Mouse (Mus musculus) midbrain, embryonic 14.5 days (tissue): Measurements from ENCODE around the gene Ror2. TPM values are rescaled to one million over a fixed set of nuclear protein-coding genes. Genes with fewer than 3 reads are reported as not detected.

Experiments
- ATAC-seq: fragments of 200-750 bp; cut with Nextera tagmentation; 2 replicates; pipeline ENCODE4 v1.8.0; 2017; ENCODE audit warnings: moderate number of reproducible peaks, moderate library complexity; ENCODE audit not compliant: low FRiP score, low TSS enrichment
- DNase-seq: peaks from one replicate; pipeline ENCODE4 v3.0.0-alpha.2; 2015
- H3K27ac ChIP-seq: fragments of 300-500 bp; sonication (generic); replicated peaks from 2 replicates; pipeline ENCODE4 v1.5.1; 2014; ENCODE audit warnings: mild to moderate bottlenecking, low read depth, low read length, moderate library complexity
- H3K27me3 ChIP-seq: fragments of 300-500 bp; sonication (generic); 2 replicates; pipeline ENCODE4 v1.6.1; 2014; ENCODE audit warnings: low read length, control low read depth, mixed read lengths; ENCODE audit not compliant: control insufficient read depth, insufficient read depth
- H3K36me3 ChIP-seq: fragments of 300-500 bp; sonication (generic); 2 replicates; pipeline ENCODE4 v1.6.1; 2014; ENCODE audit warnings: low read length, control low read depth; ENCODE audit not compliant: control insufficient read depth, insufficient read depth
- H3K4me1 ChIP-seq: fragments of 300-500 bp; sonication (generic); 2 replicates; pipeline ENCODE4 v1.6.1; 2014; ENCODE audit warnings: mild to moderate bottlenecking, antibody characterized with exemption, low read length, control low read depth; ENCODE audit not compliant: control insufficient read depth, insufficient read depth
- H3K4me2 ChIP-seq: fragments of 300-500 bp; sonication (generic); 2 replicates; pipeline ENCODE4 v1.6.1; 2014; ENCODE audit warnings: mild to moderate bottlenecking, low read length, moderate library complexity
- H3K4me3 ChIP-seq: fragments of 300-500 bp; sonication (generic); replicated peaks from 2 replicates; pipeline ENCODE4 v1.5.1; 2014; ENCODE audit warnings: low read depth, low read length
- H3K9ac ChIP-seq: fragments of 300-500 bp; sonication (generic); replicated peaks from 2 replicates; pipeline ENCODE4 v1.6.1; 2014; ENCODE audit warnings: mild to moderate bottlenecking, low read length, moderate library complexity
- H3K9me3 ChIP-seq: fragments of 300-500 bp; sonication (generic); 2 replicates; pipeline ENCODE4 v1.6.1; 2016; ENCODE audit warnings: low read length, control low read depth, mixed read lengths; ENCODE audit not compliant: control insufficient read depth
- WGBS: fragments of 180-500 bp; shearing (Covaris S2); extraction: QIAGEN DNeasy Blood & Tissue Kit; methylation state at CpG from one replicate; pipeline ENCODE4 v1.1.7; 2014; 5-methylcytosine and 5-hydroxymethylcytosine counted together
- polyA plus RNA-seq: library from polyadenylated mRNA; unstranded; fragments of >200 nt; fragmentation: Nextera tagmentation; extraction: Ambion mirVana; gene quantifications from 2 replicates; pipeline ENCODE4 v1.2.1, GENCODE M21; 2014

The Ror2 gene
- polyA plus RNA-seq, 1 experiment from 2014 or later: 3.2 TPM

GRCm38 (mm10) chr13:53081846-53082245, 204.1 kb downstream of the Ror2 start:
- no peak for DNase-seq
- WGBS: 80% methylated on average over 6 of the region's 6 CpGs
- H3K36me3 ChIP-seq: no peaks in the 10 kb centered on the region

GRCm38 (mm10) chr13:53077732-53078345, 208.1 kb downstream of the Ror2 start:
- H3K9ac ChIP-seq: no peak overlapping the region
- peak overlapping the region; percentile 19; the same call in 1 of the 2 replicates for H3K4me2 ChIP-seq
- DNase-seq: peak; percentile 64
- H3K36me3 ChIP-seq: no peaks in the 10 kb centered on the region
- H3K4me3 ChIP-seq: no peak overlapping the region
- peak overlapping the region; percentile 52 for H3K27ac ChIP-seq
- H3K4me1 ChIP-seq: peaks cover 12% of the 10 kb centered on the region
- H3K27me3 ChIP-seq: no peaks in the 10 kb centered on the region
- no peaks in the 10 kb centered on the region for H3K9me3 ChIP-seq
- WGBS: 29% methylated on average over 15 of the region's 15 CpGs
- peak; percentile 40; the same call in 1 of the 2 replicates for ATAC-seq

More at GRCm38 (mm10) chr13:53081846-53082245, 204.1 kb downstream of the Ror2 start:
- no peak overlapping the region for H3K27ac ChIP-seq
- H3K4me2 ChIP-seq: no peak overlapping the region
- H3K9ac ChIP-seq: no peak overlapping the region
- no peak overlapping the region for H3K4me3 ChIP-seq
- H3K4me1 ChIP-seq: peaks cover 12% of the 10 kb centered on the region
- no peaks in the 10 kb centered on the region for H3K27me3 ChIP-seq
- ATAC-seq: no peak
- H3K9me3 ChIP-seq: no peaks in the 10 kb centered on the region

- ATAC-seq (no peak; the same call in 1 of the 2 replicates), DNase-seq (peak; percentile 54)
- Histone ChIP-seq H3K27me3 (no peaks in the 10 kb centered on the region), H3K36me3 (no peaks in the 10 kb centered on the region), H3K9me3 (no peaks in the 10 kb centered on the region), H3K9ac (no peak overlapping the region), H3K27ac (no peak overlapping the region), H3K4me3 (no peak overlapping the region), H3K4me1 (peaks cover 12% of the 10 kb centered on the region), H3K4me2 (no peak overlapping the region)
- 43% methylated on average over 5 of the region's 5 CpGs for WGBS
These were observed 210.9 kb downstream of the Ror2 start for GRCm38 (mm10) chr13:53075006-53075405.

GRCm38 (mm10) chr13:53069076-53069690, 216.7 kb downstream of the Ror2 start:
- Histone ChIP-seq H3K36me3 (no peaks in the 10 kb centered on the region), H3K9ac (no peak overlapping the region), H3K9me3 (no peaks in the 10 kb centered on the region), H3K4me3 (no peak overlapping the region), H3K27me3 (no peaks in the 10 kb centered on the region), H3K27ac (no peak overlapping the region), H3K4me1 (no peaks in the 10 kb centered on the region), H3K4me2 (no peak overlapping the region)
- ATAC-seq (no peak), DNase-seq (no peak)
- 72% methylated on average over 22 of the region's 22 CpGs for whole genome bisulfite sequencing

GRCm38 (mm10) chr13:53068461-53068860, 217.5 kb downstream of the Ror2 start:
- no peaks in the 10 kb centered on the region for H3K36me3 ChIP-seq
- H3K9me3 ChIP-seq: no peaks in the 10 kb centered on the region
- DNase-seq (no peak), ATAC-seq (no peak)
- H3K27ac ChIP-seq: no peak overlapping the region
- H3K27me3 ChIP-seq: no peaks in the 10 kb centered on the region
- H3K4me3 ChIP-seq: no peak overlapping the region
- WGBS: 31% methylated on average over 8 of the region's 8 CpGs
- H3K4me1 ChIP-seq: no peaks in the 10 kb centered on the region
- H3K4me2 ChIP-seq: no peak overlapping the region
- H3K9ac ChIP-seq: no peak overlapping the region

GRCm38 (mm10) chr13:53067949-53068348, 218.0 kb downstream of the Ror2 start:
- DNase-seq (no peak), ATAC-seq (no peak)
- Histone ChIP-seq H3K4me1 (no peaks in the 10 kb centered on the region), H3K4me2 (no peak overlapping the region), H3K4me3 (no peak overlapping the region), H3K36me3 (no peaks in the 10 kb centered on the region), H3K27ac (no peak overlapping the region), H3K27me3 (no peaks in the 10 kb centered on the region), H3K9ac (no peak overlapping the region), H3K9me3 (no peaks in the 10 kb centered on the region)
- WGBS: 75% methylated on average over 11 of the region's 11 CpGs

DNA sequence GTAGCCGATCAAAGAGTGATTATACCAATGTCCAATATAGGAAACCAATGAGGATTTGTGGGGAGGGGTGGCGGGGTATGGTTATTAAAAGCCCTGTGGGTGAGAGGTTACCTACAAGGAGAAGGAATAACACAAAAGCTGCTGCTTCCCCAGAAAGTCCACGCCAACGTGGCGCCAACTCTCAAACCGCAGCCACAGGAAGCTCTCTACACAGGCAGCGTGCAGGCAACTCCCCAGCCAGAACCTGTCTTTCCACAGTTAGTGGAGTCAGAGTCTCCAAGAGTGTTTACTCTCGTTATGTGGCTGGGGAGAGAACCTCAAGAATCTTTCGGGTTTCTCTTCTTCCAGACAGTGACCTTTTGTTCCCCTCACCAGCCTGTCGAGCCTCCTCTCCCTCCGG, 220.8 kb downstream of the Ror2 start:
- Histone ChIP-seq H3K9ac (no peak overlapping the region), H3K36me3 (no peaks in the 10 kb centered on the region), H3K27me3 (no peaks in the 10 kb centered on the region), H3K4me3 (no peak overlapping the region), H3K27ac (no peak overlapping the region), H3K4me2 (no peak overlapping the region), H3K4me1 (no peaks in the 10 kb centered on the region), H3K9me3 (no peaks in the 10 kb centered on the region)
- WGBS: 89% methylated on average over 11 of the region's 11 CpGs
- ATAC-seq (no peak), DNase-seq (no peak)

DNA sequence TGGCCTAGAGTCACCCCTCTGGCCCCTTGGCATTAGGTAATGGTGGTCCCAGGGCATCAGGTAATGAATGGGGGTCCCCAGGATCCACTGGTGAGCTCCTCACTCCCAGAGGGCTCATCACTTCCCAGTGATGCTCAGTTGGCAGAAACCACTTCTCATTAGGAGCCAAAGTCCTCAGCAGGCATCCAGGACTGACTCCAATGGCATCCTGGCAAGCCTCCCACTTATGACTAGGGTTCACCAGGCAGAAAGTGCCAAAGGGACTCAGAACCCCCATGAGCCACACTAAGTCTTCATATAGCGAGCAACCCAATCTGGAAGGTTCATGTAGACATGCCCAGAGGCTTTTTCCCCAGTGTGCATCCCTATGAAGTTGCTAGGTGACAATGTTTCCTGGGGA, 221.2 kb downstream of the Ror2 start:
- ATAC-seq: no peak
- H3K9ac ChIP-seq: no peak overlapping the region
- H3K36me3 ChIP-seq: no peaks in the 10 kb centered on the region
- DNase-seq: no peak
- no peaks in the 10 kb centered on the region for H3K9me3 ChIP-seq
- H3K27ac ChIP-seq: no peak overlapping the region
- H3K4me2 ChIP-seq: no peak overlapping the region
- no peaks in the 10 kb centered on the region for H3K27me3 ChIP-seq
- H3K4me3 ChIP-seq: no peak overlapping the region
- H3K4me1 ChIP-seq: no peaks in the 10 kb centered on the region
- 67% methylated on average over 1 of the region's 1 CpGs for WGBS
